Mouse (Mus musculus): ENCODE results near the gene Cd164l2. TPM values are rescaled to one million over a fixed set of nuclear protein-coding genes. Genes with fewer than 3 reads are reported as not detected.

Cd164l2 gene
- polyA plus RNA-seq, 1 experiment from 2014 or later = 3.8 TPM

DNA sequence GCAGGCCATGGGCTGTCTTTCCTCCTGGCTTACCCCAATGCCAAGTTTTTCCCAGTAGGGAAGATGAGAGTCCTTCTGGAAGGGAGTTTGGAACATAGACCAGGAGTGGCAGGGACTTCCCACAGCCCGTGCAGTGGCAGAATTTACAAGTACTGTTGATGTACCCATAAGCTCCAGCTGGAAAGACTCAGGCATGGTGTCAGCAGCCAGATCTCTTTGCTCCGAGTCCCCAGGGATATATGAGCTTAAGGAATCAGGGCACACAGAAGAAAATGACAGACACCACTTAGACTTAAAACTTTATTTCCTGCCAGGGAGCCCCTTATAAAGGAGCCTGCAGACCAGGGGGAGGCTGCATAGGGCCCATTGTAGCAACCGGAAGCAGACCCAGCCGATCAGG is 53.8 kb downstream of the Cd164l2 start:
- H3K27ac ChIP-seq (replicated peaks; ENCODE audit: low read depth, low read length) = no peak overlapping the region
- no peak overlapping the region for H3K4me2 ChIP-seq (ENCODE audit: low read depth, low read length)
- no peak overlapping the region for H3K9ac ChIP-seq (ENCODE audit: low read depth, low read length)
- no peak overlapping the region for H3K4me3 ChIP-seq (ENCODE audit: low read depth, low read length)
- H3K4me1 ChIP-seq (ENCODE audit: control insufficient read depth, insufficient read depth, low read length) = no peaks in the 10 kb centered on the region
- WGBS = 90% methylated on average over 4 of the region's 4 CpGs
- ATAC-seq (ENCODE audit: low read depth) (no peak), DNase-seq (ENCODE audit: low spot score) (no peak)
- H3K27me3 ChIP-seq (replicated peaks; ENCODE audit: control insufficient read depth, insufficient read depth, low read length) = no peaks in the 10 kb centered on the region
- peaks cover 65% of the 10 kb centered on the region for H3K36me3 ChIP-seq (ENCODE audit: control insufficient read depth, insufficient read depth, low read length)
- no peaks in the 10 kb centered on the region for H3K9me3 ChIP-seq (ENCODE audit: control insufficient read depth, low read length)

DNA sequence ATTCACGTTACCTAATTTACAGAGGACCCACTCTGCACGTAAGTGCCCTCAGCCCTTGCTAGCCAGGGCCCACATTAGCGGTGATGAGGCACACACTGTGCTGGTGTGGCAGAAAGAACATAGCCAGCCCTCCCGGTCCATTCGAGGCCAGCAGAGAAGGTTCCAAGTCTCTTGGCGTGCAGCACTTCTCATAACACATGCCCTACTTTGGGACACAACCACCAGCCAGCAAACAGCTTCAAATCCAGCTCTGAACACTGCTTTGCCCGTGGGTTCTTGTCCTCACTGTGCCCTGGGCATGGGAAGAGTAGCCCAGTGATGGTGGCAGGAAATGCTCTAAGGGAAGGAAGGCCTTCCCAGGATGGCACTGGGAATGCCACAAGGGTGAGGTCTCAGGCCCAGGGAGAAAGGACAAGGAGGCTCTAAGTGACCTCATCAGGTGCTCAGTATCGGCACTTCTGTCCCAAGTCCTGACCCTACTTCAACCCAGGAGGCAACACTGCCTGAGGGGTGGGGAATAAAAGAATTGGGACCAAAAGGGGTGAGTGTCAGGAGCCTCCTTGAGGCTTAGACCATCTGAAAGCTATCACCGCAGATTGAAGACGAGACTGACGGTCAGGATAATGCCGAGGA is 54.4 kb downstream of the Cd164l2 start:
- Histone ChIP-seq H3K9ac (ENCODE audit: low read depth, low read length) (no peak overlapping the region), H3K27ac (replicated peaks; ENCODE audit: low read depth, low read length) (no peak overlapping the region), H3K36me3 (ENCODE audit: control insufficient read depth, insufficient read depth, low read length) (peaks cover 67% of the 10 kb centered on the region), H3K9me3 (ENCODE audit: control insufficient read depth, low read length) (no peaks in the 10 kb centered on the region), H3K27me3 (replicated peaks; ENCODE audit: control insufficient read depth, insufficient read depth, low read length) (no peaks in the 10 kb centered on the region), H3K4me1 (ENCODE audit: control insufficient read depth, insufficient read depth, low read length) (no peaks in the 10 kb centered on the region), H3K4me2 (ENCODE audit: low read depth, low read length) (no peak overlapping the region), H3K4me3 (ENCODE audit: low read depth, low read length) (no peak overlapping the region)
- 85% methylated on average over 12 of the region's 12 CpGs for WGBS
- no peak for ATAC-seq (ENCODE audit: low read depth)
- no peak for DNase-seq (ENCODE audit: low spot score)

DNA sequence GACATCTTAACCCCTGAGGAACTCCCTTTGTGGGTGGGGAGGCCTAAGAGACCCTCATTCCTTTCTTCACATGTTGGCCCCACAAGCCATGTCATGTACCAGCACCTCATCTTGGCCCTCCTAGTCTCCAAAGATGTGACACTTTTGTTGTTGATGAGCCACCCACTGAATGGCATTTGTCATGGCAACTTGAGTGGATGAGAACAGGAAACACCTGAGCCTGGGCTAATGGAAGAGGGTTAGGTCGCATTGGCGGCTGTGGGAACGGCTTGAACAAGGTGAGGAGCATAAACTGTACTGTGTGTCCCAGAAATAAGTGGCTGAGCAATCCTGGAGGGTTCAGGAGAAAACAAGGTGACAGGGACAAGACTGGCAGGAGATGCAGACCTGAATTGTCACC is 57.0 kb downstream of the Cd164l2 start:
- H3K9me3 ChIP-seq (ENCODE audit: control insufficient read depth, low read length) = no peaks in the 10 kb centered on the region
- ATAC-seq (ENCODE audit: low read depth) (no peak), DNase-seq (ENCODE audit: low spot score) (no peak)
- WGBS = 94% methylated on average over 3 of the region's 3 CpGs
- H3K4me2 ChIP-seq (ENCODE audit: low read depth, low read length) = no peak overlapping the region
- H3K27me3 ChIP-seq (replicated peaks; ENCODE audit: control insufficient read depth, insufficient read depth, low read length) = no peaks in the 10 kb centered on the region
- H3K27ac ChIP-seq (replicated peaks; ENCODE audit: low read depth, low read length) = no peak overlapping the region
- H3K4me1 ChIP-seq (ENCODE audit: control insufficient read depth, insufficient read depth, low read length) = no peaks in the 10 kb centered on the region
- no peak overlapping the region for H3K9ac ChIP-seq (ENCODE audit: low read depth, low read length)
- peaks cover 67% of the 10 kb centered on the region for H3K36me3 ChIP-seq (ENCODE audit: control insufficient read depth, insufficient read depth, low read length)
- H3K4me3 ChIP-seq (ENCODE audit: low read depth, low read length) = no peak overlapping the region

DNA sequence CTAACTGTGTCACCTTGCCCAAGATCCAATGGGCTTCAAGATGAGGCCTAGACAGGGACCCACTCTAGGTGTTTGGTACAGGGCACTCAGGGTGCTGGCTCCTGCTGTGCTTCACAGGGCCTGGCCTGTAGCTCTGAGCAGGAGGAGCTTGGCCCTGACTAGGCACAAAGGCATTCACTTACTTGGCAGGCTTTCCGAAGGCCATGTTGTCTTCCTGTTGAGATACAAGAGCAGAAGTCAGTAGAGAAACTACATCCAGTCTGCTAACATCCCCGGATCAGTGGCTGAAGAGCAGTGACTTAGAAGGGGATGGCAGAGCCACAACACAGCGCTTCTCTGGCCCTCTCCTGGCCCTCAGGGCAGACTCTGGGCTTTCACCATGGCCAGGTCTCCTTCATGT is 57.7 kb downstream of the Cd164l2 start:
- no peak overlapping the region for H3K4me3 ChIP-seq (ENCODE audit: low read depth, low read length)
- peaks cover 61% of the 10 kb centered on the region for H3K36me3 ChIP-seq (ENCODE audit: control insufficient read depth, insufficient read depth, low read length)
- no peak for ATAC-seq (ENCODE audit: low read depth)
- no peaks in the 10 kb centered on the region for H3K4me1 ChIP-seq (ENCODE audit: control insufficient read depth, insufficient read depth, low read length)
- H3K27ac ChIP-seq (replicated peaks; ENCODE audit: low read depth, low read length) = no peak overlapping the region
- H3K4me2 ChIP-seq (ENCODE audit: low read depth, low read length) = no peak overlapping the region
- DNase-seq (ENCODE audit: low spot score) = no peak
- 85% methylated on average over 3 of the region's 3 CpGs for WGBS
- H3K27me3 ChIP-seq (replicated peaks; ENCODE audit: control insufficient read depth, insufficient read depth, low read length) = no peaks in the 10 kb centered on the region
- no peak overlapping the region for H3K9ac ChIP-seq (ENCODE audit: low read depth, low read length)
- no peaks in the 10 kb centered on the region for H3K9me3 ChIP-seq (ENCODE audit: control insufficient read depth, low read length)

DNA sequence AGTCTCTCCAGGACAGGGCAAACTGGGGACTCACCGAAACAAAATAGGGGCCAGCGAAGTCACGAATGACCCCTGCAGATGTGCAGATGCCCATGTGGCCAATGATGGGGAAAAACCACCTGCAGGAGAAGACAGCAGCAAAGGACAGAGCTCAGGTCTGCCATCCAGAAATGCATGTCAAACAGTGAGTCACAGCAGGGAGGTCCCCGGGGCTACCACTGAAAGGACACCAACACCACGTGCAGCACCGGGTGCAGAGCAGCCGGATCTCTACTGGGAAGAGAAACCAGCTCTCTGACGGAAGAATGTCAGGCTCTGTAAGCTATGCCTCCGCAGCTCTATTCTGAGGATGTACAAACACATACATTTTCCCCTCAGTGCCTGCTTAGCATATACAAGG is 59.0 kb downstream of the Cd164l2 start:
- no peak overlapping the region for H3K27ac ChIP-seq (replicated peaks; ENCODE audit: low read depth, low read length)
- WGBS = 95% methylated on average over 9 of the region's 9 CpGs
- H3K4me3 ChIP-seq (ENCODE audit: low read depth, low read length) = no peak overlapping the region
- no peak for DNase-seq (ENCODE audit: low spot score)
- H3K4me2 ChIP-seq (ENCODE audit: low read depth, low read length) = no peak overlapping the region
- H3K4me1 ChIP-seq (ENCODE audit: control insufficient read depth, insufficient read depth, low read length) = peaks cover 6% of the 10 kb centered on the region; the same call in 1 of the 2 replicates
- no peak for ATAC-seq (ENCODE audit: low read depth)
- H3K27me3 ChIP-seq (replicated peaks; ENCODE audit: control insufficient read depth, insufficient read depth, low read length) = no peaks in the 10 kb centered on the region
- peaks cover 48% of the 10 kb centered on the region for H3K36me3 ChIP-seq (ENCODE audit: control insufficient read depth, insufficient read depth, low read length)
- H3K9me3 ChIP-seq (ENCODE audit: control insufficient read depth, low read length) = no peaks in the 10 kb centered on the region
- H3K9ac ChIP-seq (ENCODE audit: low read depth, low read length) = no peak overlapping the region

Small RNAs within 50 kb of the gene (microRNA-seq; reads per million reads assigned to microRNA genes)
- 0.83 reads per million for gene Mir7017 (ENCODE audit: borderline number of aligned reads)

Other genes with a start within 250 kb of the Cd164l2 start
- gene Fgr, start 238.0 kb upstream of the Cd164l2 start, polyA plus RNA-seq (2014; fragmentation: Nextera tagmentation; extraction: Ambion mirVana) = 0.48 and 0.85 TPM in 2 replicates
- gene Ahdc1, start 200.9 kb upstream of the Cd164l2 start, polyA plus RNA-seq (2014; fragmentation: Nextera tagmentation; extraction: Ambion mirVana) = 11.0 and 11.7 TPM in 2 replicates
- gene Wasf2, start 81.6 kb upstream of the Cd164l2 start, polyA plus RNA-seq (2014; fragmentation: Nextera tagmentation; extraction: Ambion mirVana) = 83.4 and 92.4 TPM in 2 replicates
- 0.18 and 0.19 TPM in 2 replicates for gene Gpr3, start 405 bp downstream of the Cd164l2 start, polyA plus RNA-seq (2014; fragmentation: Nextera tagmentation; extraction: Ambion mirVana)
- gene Map3k6, start 28.7 kb downstream of the Cd164l2 start, polyA plus RNA-seq (2014; fragmentation: Nextera tagmentation; extraction: Ambion mirVana) = 6.0 and 7.9 TPM in 2 replicates
- gene Sytl1, start 51.0 kb downstream of the Cd164l2 start, polyA plus RNA-seq (2014; fragmentation: Nextera tagmentation; extraction: Ambion mirVana) = 11.0 and 11.5 TPM in 2 replicates
- gene Tmem222, start 65.7 kb downstream of the Cd164l2 start, polyA plus RNA-seq (2014; fragmentation: Nextera tagmentation; extraction: Ambion mirVana) = 68.3 and 80.7 TPM in 2 replicates
- gene Wdtc1, start 141.3 kb downstream of the Cd164l2 start, polyA plus RNA-seq (2014; fragmentation: Nextera tagmentation; extraction: Ambion mirVana) = 17.4 and 17.6 TPM in 2 replicates
- 9.2 and 11.0 TPM in 2 replicates for gene Slc9a1, start 157.6 kb downstream of the Cd164l2 start, polyA plus RNA-seq (2014; fragmentation: Nextera tagmentation; extraction: Ambion mirVana)